Mouse (Mus musculus) limb, embryonic 10.5 days (tissue): Measurements from ENCODE around the gene Ccdc172. TPM values are rescaled to one million over a fixed set of nuclear protein-coding genes. Genes with fewer than 3 reads are reported as not detected.

Experiments
- DNase-seq: peaks from one replicate; pipeline ENCODE4 v3.0.0-alpha.2; 2017; ENCODE audit warnings: low spot score
- H3K27ac ChIP-seq: fragments of 300-500 bp; sonication (generic); 2 replicates; pipeline ENCODE4 v1.5.1; 2016; ENCODE audit warnings: mild to moderate bottlenecking
- H3K27me3 ChIP-seq: fragments of 300-500 bp; sonication (generic); 2 replicates; pipeline ENCODE4 v1.6.1; 2016; ENCODE audit warnings: low read depth, mild to moderate bottlenecking; ENCODE audit not compliant: poor library complexity, severe bottlenecking
- H3K36me3 ChIP-seq: fragments of 300-500 bp; sonication (generic); 2 replicates; pipeline ENCODE4 v1.6.1; 2016; ENCODE audit warnings: mild to moderate bottlenecking, moderate library complexity
- H3K4me1 ChIP-seq: fragments of 300-500 bp; sonication (generic); 2 replicates; pipeline ENCODE4 v1.6.1; 2016
- H3K4me3 ChIP-seq: fragments of 300-500 bp; sonication (generic); 2 replicates; pipeline ENCODE4 v1.5.1; 2016; ENCODE audit warnings: mild to moderate bottlenecking, moderate library complexity
- H3K9me3 ChIP-seq: fragments of 300-500 bp; sonication (generic); replicated peaks from 2 replicates; pipeline ENCODE4 v1.6.1; 2016; ENCODE audit warnings: mild to moderate bottlenecking
- WGBS: fragments of 180-500 bp; shearing (Covaris S2); methylation state at CpG from one replicate; pipeline ENCODE4 v1.1.7; 2016; 5-methylcytosine and 5-hydroxymethylcytosine counted together
- polyA plus RNA-seq: library from polyadenylated mRNA; unstranded; fragments of >200 nt; fragmentation: Nextera tagmentation; extraction: Ambion mirVana; gene quantifications from 2 replicates; pipeline ENCODE4 v1.2.1, GENCODE M21; 2016

Ccdc172 gene
- polyA plus RNA-seq, 1 experiment from 2014 or later, result not detected

GRCm38 (mm10) chr19:58533077-58533476 lies 21.3 kb downstream of the Ccdc172 start:
- Histone ChIP-seq H3K9me3 (no peaks in the 10 kb centered on the region), H3K4me3 (no peak overlapping the region), H3K27me3 (no peaks in the 10 kb centered on the region), H3K36me3 (no peaks in the 10 kb centered on the region), H3K4me1 (peaks cover 22% of the 10 kb centered on the region), H3K27ac (no peak overlapping the region)
- DNase-seq, result no peak
- WGBS, result 93% methylated on average over 3 of the region's 3 CpGs

- Histone ChIP-seq H3K9me3 (no peaks in the 10 kb centered on the region), H3K4me1 (peaks cover 22% of the 10 kb centered on the region), H3K36me3 (no peaks in the 10 kb centered on the region), H3K27ac (no peak overlapping the region), H3K27me3 (no peaks in the 10 kb centered on the region), H3K4me3 (no peak overlapping the region)
- WGBS, result 90% methylated on average over 10 of the region's 10 CpGs
- DNase-seq, result no peak
Observed at GRCm38 (mm10) chr19:58536691-58537090, 24.9 kb downstream of the Ccdc172 start.

- WGBS, result 87% methylated on average over 5 of the region's 5 CpGs
- Histone ChIP-seq H3K27ac (no peak overlapping the region), H3K4me3 (no peak overlapping the region), H3K9me3 (no peaks in the 10 kb centered on the region), H3K36me3 (no peaks in the 10 kb centered on the region), H3K4me1 (peaks cover 21% of the 10 kb centered on the region), H3K27me3 (no peaks in the 10 kb centered on the region)
- DNase-seq, result no peak
Observed at GRCm38 (mm10) chr19:58540396-58540795, 28.6 kb downstream of the Ccdc172 start.

GRCm38 (mm10) chr19:58548367-58548766 lies 36.6 kb downstream of the Ccdc172 start:
- no peaks in the 10 kb centered on the region for H3K9me3 ChIP-seq
- DNase-seq, result peak; percentile 1
- no peaks in the 10 kb centered on the region for H3K27me3 ChIP-seq
- WGBS, result 49% methylated on average over 4 of the region's 4 CpGs
- H3K27ac ChIP-seq, result no peak overlapping the region
- H3K4me1 ChIP-seq, result peaks cover 6% of the 10 kb centered on the region; the same call in 1 of the 2 replicates
- H3K4me3 ChIP-seq, result no peak overlapping the region
- no peaks in the 10 kb centered on the region for H3K36me3 ChIP-seq

- Histone ChIP-seq H3K27me3 (no peaks in the 10 kb centered on the region), H3K4me1 (peaks cover 6% of the 10 kb centered on the region; the same call in 1 of the 2 replicates), H3K9me3 (no peaks in the 10 kb centered on the region), H3K27ac (no peak overlapping the region), H3K4me3 (no peak overlapping the region), H3K36me3 (no peaks in the 10 kb centered on the region)
- no peak for DNase-seq
- WGBS, result 61% methylated on average over 1 of the region's 1 CpGs
Observed at GRCm38 (mm10) chr19:58550489-58550888, 38.7 kb downstream of the Ccdc172 start.

DNA sequence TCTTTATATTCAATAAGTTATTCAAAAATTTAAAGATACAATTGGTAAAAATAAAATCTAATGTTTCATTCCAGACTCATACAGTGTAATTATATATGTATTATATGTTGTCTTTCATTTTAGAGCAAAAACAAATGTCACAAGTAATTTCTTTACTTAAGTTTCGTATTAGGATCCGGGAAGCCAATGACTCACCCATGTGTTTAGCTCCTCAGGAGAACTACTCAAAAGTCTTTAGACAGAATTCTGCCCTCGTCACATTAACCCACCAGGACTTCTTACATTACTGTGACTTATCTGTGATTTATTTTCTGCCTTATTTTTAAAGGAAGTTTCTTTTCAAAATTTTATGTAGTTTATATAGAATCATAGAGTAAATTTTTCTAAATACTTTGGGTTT lies 39.1 kb downstream of the Ccdc172 start:
- no peak overlapping the region for H3K27ac ChIP-seq
- no peaks in the 10 kb centered on the region for H3K9me3 ChIP-seq
- no peaks in the 10 kb centered on the region for H3K27me3 ChIP-seq
- no peaks in the 10 kb centered on the region for H3K36me3 ChIP-seq
- H3K4me3 ChIP-seq, result no peak overlapping the region
- H3K4me1 ChIP-seq, result peaks cover 2% of the 10 kb centered on the region; the same call in 1 of the 2 replicates
- DNase-seq, result no peak
- WGBS, result 78% methylated on average over 3 of the region's 3 CpGs

GRCm38 (mm10) chr19:58554974-58555373 lies 43.2 kb downstream of the Ccdc172 start:
- H3K27ac ChIP-seq, result no peak overlapping the region
- no peak for DNase-seq
- H3K4me3 ChIP-seq, result no peak overlapping the region
- WGBS, result 93% methylated on average over 2 of the region's 2 CpGs
- H3K4me1 ChIP-seq, result no peaks in the 10 kb centered on the region
- H3K36me3 ChIP-seq, result no peaks in the 10 kb centered on the region
- H3K9me3 ChIP-seq, result no peaks in the 10 kb centered on the region
- H3K27me3 ChIP-seq, result no peaks in the 10 kb centered on the region

- 52% methylated on average over 5 of the region's 5 CpGs for WGBS
- Histone ChIP-seq H3K4me3 (no peak overlapping the region), H3K4me1 (no peaks in the 10 kb centered on the region), H3K27me3 (no peaks in the 10 kb centered on the region), H3K27ac (no peak overlapping the region), H3K36me3 (no peaks in the 10 kb centered on the region), H3K9me3 (no peaks in the 10 kb centered on the region)
- DNase-seq, result peak; percentile 36
Observed at GRCm38 (mm10) chr19:58558352-58558751, 46.6 kb downstream of the Ccdc172 start.

DNA sequence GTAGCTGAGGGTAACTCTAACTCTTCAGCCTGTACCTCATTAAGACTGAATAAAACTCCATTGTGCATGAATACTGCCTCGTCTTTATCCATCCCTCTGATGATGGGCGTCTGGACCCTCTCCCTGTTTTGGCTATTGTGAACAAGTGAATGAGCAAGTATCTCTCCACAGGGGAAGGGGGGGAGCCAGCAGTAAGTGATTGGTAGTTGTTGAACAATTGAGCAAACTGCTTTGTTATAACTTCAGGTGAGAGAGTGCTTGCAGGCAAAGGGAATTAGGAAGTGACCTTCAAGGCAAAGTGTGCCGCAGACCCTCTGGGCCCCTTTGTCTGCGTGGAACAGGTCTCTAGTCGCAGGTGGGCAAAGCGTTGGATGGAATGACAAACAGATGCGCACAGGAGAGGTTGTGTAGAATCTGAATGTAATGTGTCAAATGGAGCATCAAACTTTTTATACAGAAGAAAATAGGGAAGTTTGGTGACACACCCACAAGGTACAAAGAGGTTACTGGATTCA lies 50.6 kb downstream of the Ccdc172 start:
- Histone ChIP-seq H3K9me3 (no peaks in the 10 kb centered on the region), H3K27me3 (no peaks in the 10 kb centered on the region), H3K36me3 (no peaks in the 10 kb centered on the region), H3K4me1 (no peaks in the 10 kb centered on the region), H3K4me3 (no peak overlapping the region), H3K27ac (no peak overlapping the region)
- DNase-seq, result no peak
- WGBS, result 96% methylated on average over 7 of the region's 7 CpGs

GRCm38 (mm10) chr19:58571566-58571965 lies 59.8 kb downstream of the Ccdc172 start:
- Histone ChIP-seq H3K27me3 (no peaks in the 10 kb centered on the region), H3K27ac (no peak overlapping the region), H3K4me1 (peaks cover 7% of the 10 kb centered on the region; the same call in 1 of the 2 replicates), H3K4me3 (no peak overlapping the region), H3K36me3 (no peaks in the 10 kb centered on the region), H3K9me3 (no peaks in the 10 kb centered on the region)
- DNase-seq, result no peak
- 76% methylated on average over 2 of the region's 2 CpGs for WGBS

DNA sequence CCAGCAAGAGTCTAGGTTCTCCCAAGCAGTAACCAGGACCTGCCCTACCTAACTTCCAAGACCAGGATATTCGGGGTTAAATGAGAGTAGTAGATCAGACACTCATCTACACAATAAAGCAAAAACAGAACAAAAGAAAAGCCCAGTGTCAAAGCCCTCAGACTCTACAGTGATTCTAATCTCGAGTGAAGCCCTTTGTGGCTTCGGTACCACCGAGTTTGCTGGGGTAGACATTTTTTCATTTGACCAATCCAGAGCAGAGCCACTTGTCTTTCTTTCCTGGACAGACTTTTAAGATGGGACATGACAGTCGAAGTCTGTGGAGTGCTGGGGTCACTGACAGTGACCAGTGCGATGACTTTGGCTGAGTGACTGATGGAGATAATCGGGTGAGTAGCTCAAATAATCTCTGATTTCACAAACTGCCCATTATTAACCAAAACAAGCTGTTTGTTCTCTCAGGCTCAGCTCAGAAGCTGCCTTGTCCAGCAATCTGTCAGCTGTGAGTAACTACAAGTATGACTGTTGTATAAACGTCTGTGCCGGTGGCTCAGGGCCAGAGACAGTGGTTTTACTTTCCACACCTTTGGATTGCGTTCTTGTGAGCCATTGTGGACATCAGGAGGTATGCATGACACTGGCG lies 60.8 kb downstream of the Ccdc172 start:
- H3K27ac ChIP-seq, result no peak overlapping the region
- no peaks in the 10 kb centered on the region for H3K36me3 ChIP-seq
- no peaks in the 10 kb centered on the region for H3K9me3 ChIP-seq
- H3K27me3 ChIP-seq, result no peaks in the 10 kb centered on the region
- DNase-seq, result no peak
- 68% methylated on average over 11 of the region's 11 CpGs for WGBS
- H3K4me3 ChIP-seq, result no peak overlapping the region
- H3K4me1 ChIP-seq, result peaks cover 7% of the 10 kb centered on the region; the same call in 1 of the 2 replicates

- Histone ChIP-seq H3K4me3 (no peak overlapping the region), H3K4me1 (peaks cover 3% of the 10 kb centered on the region; the same call in 1 of the 2 replicates), H3K36me3 (no peaks in the 10 kb centered on the region), H3K27me3 (no peaks in the 10 kb centered on the region), H3K27ac (no peak overlapping the region), H3K9me3 (no peaks in the 10 kb centered on the region)
- no peak for DNase-seq
- 89% methylated on average over 3 of the region's 3 CpGs for WGBS
Observed at GRCm38 (mm10) chr19:58573072-58573438, 61.3 kb downstream of the Ccdc172 start.

DNA sequence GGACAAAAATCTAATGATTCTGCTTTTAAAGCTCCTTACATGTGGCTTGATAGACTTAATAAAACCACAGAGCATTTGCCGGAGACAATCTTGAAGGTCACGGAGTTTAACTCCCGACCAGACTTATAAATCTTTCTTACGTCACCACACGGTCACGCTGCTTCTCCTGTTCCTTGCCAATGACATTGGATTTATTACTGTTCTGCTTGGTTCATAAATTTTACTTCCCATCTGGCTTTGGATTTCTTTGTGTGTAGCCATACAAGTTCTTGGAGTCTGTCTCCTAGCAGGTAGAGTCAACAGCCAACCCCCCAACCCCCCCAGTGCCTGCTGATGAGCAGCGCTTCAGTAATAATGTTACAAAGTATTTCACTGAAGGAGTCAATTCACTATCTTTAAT lies 70.2 kb downstream of the Ccdc172 start:
- Histone ChIP-seq H3K36me3 (no peaks in the 10 kb centered on the region), H3K4me3 (no peak overlapping the region), H3K27ac (no peak overlapping the region), H3K4me1 (peaks cover 12% of the 10 kb centered on the region), H3K27me3 (no peaks in the 10 kb centered on the region), H3K9me3 (no peaks in the 10 kb centered on the region)
- DNase-seq, result no peak
- WGBS, result 32% methylated on average over 7 of the region's 7 CpGs

DNA sequence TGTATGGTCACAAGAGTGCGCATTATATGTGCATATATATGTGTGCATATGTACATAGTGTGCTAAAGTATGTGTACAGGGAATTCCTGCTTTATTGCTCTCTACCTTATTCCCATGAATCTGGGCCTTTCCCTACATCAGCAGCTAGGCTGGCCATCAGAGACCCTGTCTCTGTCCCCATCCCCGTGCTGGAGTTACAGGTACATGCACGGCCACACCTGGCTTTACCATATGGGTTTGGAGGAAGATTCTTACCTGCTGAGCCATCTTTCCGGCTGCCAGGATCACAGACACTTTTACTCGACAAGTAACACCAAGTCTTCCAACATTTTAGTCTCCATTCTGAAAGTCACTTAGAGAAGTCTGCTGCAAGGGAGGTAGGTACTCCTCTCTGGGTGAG lies 71.2 kb downstream of the Ccdc172 start:
- Histone ChIP-seq H3K4me3 (no peak overlapping the region), H3K36me3 (no peaks in the 10 kb centered on the region), H3K9me3 (no peaks in the 10 kb centered on the region), H3K27me3 (no peaks in the 10 kb centered on the region), H3K4me1 (peaks cover 12% of the 10 kb centered on the region), H3K27ac (no peak overlapping the region)
- 95% methylated on average over 5 of the region's 5 CpGs for WGBS
- no peak for DNase-seq
